Mouse (Mus musculus): Measurements from ENCODE around the gene 5330417C22Rik. TPM values are rescaled to one million over a fixed set of nuclear protein-coding genes. Genes with fewer than 3 reads are reported as not detected.

Gene 5330417C22Rik
- total and polyA plus RNA-seq, 3 experiments: 0.08 to 0.31 TPM; not detected in 1

GRCm38 (mm10) chr3:108458380-108458779, 78.0 kb downstream of the 5330417C22Rik start:
- Histone ChIP-seq H3K4me3 (ENCODE audit: control insufficient read depth in 1 of 2, insufficient read depth in 1 of 2, low read depth in 2 of 2, low read length in 2 of 2) (peak overlapping the region; percentile 65 to 75), H3K27ac (ENCODE audit: control insufficient read depth, low read depth, low read length) (peak overlapping the region; percentile 67), H3K9ac (ENCODE audit: control insufficient read depth, low read depth, low read length, poor library complexity, severe bottlenecking) (peak overlapping the region; percentile 74), H3K36me3 (ENCODE audit: control insufficient read depth in 1 of 2, insufficient read depth in 2 of 2, low read length in 2 of 2) (peaks cover 0 to 4% of the 10 kb centered on the region in 2 experiments; a peak in 2 of 4 replicates), H3K9me3 (replicated peaks; ENCODE audit: insufficient read depth, low read length) (no peaks in the 10 kb centered on the region), H3K27me3 (ENCODE audit: control insufficient read depth in 1 of 2, insufficient read depth in 2 of 2, low read length in 2 of 2) (peaks cover 2 to 4% of the 10 kb centered on the region in 2 experiments; a peak in 3 of 4 replicates), H3K4me1 (ENCODE audit: control insufficient read depth in 1 of 2, insufficient read depth in 2 of 2, low read length in 2 of 2) (peaks cover 0 to 4% of the 10 kb centered on the region in 2 experiments; a peak in 1 of 4 replicates), H3K79me2 (ENCODE audit: control insufficient read depth, insufficient read depth, low read length, poor library complexity) (no peaks in the 10 kb centered on the region; the same call in 1 of the 2 replicates)
- TF ChIP-seq ZKSCAN1 (IDR thresholded peaks at IDR 0.05; ENCODE audit: low read depth, low read length) (no peak), ZMIZ1 (IDR thresholded peaks at IDR 0.05; ENCODE audit: low read depth, low read length) (peak; percentile 69; the same call in 1 of the 2 replicates), TCF12 (IDR thresholded peaks at IDR 0.05; ENCODE audit: low read depth, low read length) (peak; percentile 27; the same call in 1 of the 2 replicates), HCFC1 (IDR thresholded peaks at IDR 0.05; ENCODE audit: low read depth, low read length) (peak; percentile 72), TBP (IDR thresholded peaks at IDR 0.05; ENCODE audit: low read depth, low read length) (peak; percentile 72; the same call in 1 of the 2 replicates), RAD21 (IDR thresholded peaks at IDR 0.05; ENCODE audit: low read depth, low read length) (no peak), MAX (IDR thresholded peaks at IDR 0.05; ENCODE audit: low read length) (0 out of 2 replicates have a peak, but pooled peaks have one; percentile 11), MYB (IDR thresholded peaks at IDR 0.05; ENCODE audit: low read depth, low read length) (no peak), E2F4 (IDR thresholded peaks at IDR 0.05; ENCODE audit: borderline replicate concordance, low read depth, low read length) (no peak), UBTF (IDR thresholded peaks at IDR 0.05; ENCODE audit: borderline replicate concordance, insufficient read depth, low read depth, low read length) (no peak), ELF1 (IDR thresholded peaks at IDR 0.05; ENCODE audit: low read depth, low read length) (peak; percentile 92), SIN3A (IDR thresholded peaks at IDR 0.05; ENCODE audit: low read length) (peak; percentile 48; the same call in 1 of the 2 replicates), MXI1 (IDR thresholded peaks at IDR 0.05; ENCODE audit: low read depth, low read length) (peak; percentile 33; the same call in 1 of the 2 replicates), CTCF (IDR thresholded peaks at IDR 0.05 in 2 of 3, conservative IDR thresholded peaks at IDR 0.05 in 1 of 3; ENCODE audit: control insufficient read depth in 1 of 3, insufficient read depth in 1 of 3, low read depth in 2 of 3, low read length in 3 of 3, poor library complexity in 1 of 3, severe bottlenecking in 1 of 3) (no peak), CHD2 (IDR thresholded peaks at IDR 0.05; ENCODE audit: low read length) (no peak), GATA1 (IDR thresholded peaks at IDR 0.05; ENCODE audit: low read depth, low read length) (no peak), POLR2AphosphoS2 (IDR thresholded peaks at IDR 0.05; ENCODE audit: low read length) (no peak; the same call in 1 of the 2 replicates), EP300 (IDR thresholded peaks at IDR 0.05; ENCODE audit: low read depth in 1 of 2, low read length in 2 of 2) (no peak), ETS1 (IDR thresholded peaks at IDR 0.05; ENCODE audit: low read depth, low read length) (0 out of 2 replicates have a peak, but pooled peaks have one; percentile 18), POLR2A (IDR thresholded peaks at IDR 0.05; ENCODE audit: control insufficient read depth in 1 of 2, insufficient read depth in 1 of 2, low read depth in 1 of 2, low read length in 2 of 2, poor library complexity in 1 of 2) (peak; percentile 4 to 80; a peak in 2 of 4 replicates), POLR2AphosphoS5 (IDR thresholded peaks at IDR 0.05; ENCODE audit: borderline replicate concordance, low read depth, low read length) (no peak), BHLHE40 (IDR thresholded peaks at IDR 0.05; ENCODE audit: borderline replicate concordance, low read depth, low read length) (no peak), GABPA (IDR thresholded peaks at IDR 0.05; ENCODE audit: low read depth, low read length) (no peak), MEF2A (IDR thresholded peaks at IDR 0.05; ENCODE audit: extremely low read depth, insufficient replicate concordance, low read depth, low read length, poor library complexity, severe bottlenecking) (no peak), RCOR1 (IDR thresholded peaks at IDR 0.05; ENCODE audit: low read depth, low read length) (no peak), USF1 (IDR thresholded peaks at IDR 0.05; ENCODE audit: low read depth, low read length) (no peak), JUND (IDR thresholded peaks at IDR 0.05; ENCODE audit: low read depth, low read length) (no peak), NELFE (IDR thresholded peaks at IDR 0.05; ENCODE audit: low read depth, low read length) (peak; percentile 72), MAZ (IDR thresholded peaks at IDR 0.05; ENCODE audit: low read depth, low read length) (peak; percentile 56; the same call in 1 of the 2 replicates), CHD1 (IDR thresholded peaks at IDR 0.05; ENCODE audit: low read depth, low read length) (no peak), ZNF384 (IDR thresholded peaks at IDR 0.05; ENCODE audit: low read depth, low read length) (no peak), ZC3H11A (IDR thresholded peaks at IDR 0.05; ENCODE audit: low read depth, low read length) (no peak), USF2 (IDR thresholded peaks at IDR 0.05; ENCODE audit: borderline replicate concordance in 1 of 2, insufficient read depth in 1 of 2, low read depth in 1 of 2, low read length in 2 of 2) (no peak), MYC (IDR thresholded peaks at IDR 0.05; ENCODE audit: low read depth, low read length) (no peak), SMC3 (IDR thresholded peaks at IDR 0.05; ENCODE audit: low read depth, low read length) (no peak)
- peak; percentile 78 for DNase-seq (ENCODE audit: low read depth, low spot score)

Measured in MEL (cell line).